Mouse (Mus musculus): ENCODE results near the gene Aldh3b3.

DNA sequence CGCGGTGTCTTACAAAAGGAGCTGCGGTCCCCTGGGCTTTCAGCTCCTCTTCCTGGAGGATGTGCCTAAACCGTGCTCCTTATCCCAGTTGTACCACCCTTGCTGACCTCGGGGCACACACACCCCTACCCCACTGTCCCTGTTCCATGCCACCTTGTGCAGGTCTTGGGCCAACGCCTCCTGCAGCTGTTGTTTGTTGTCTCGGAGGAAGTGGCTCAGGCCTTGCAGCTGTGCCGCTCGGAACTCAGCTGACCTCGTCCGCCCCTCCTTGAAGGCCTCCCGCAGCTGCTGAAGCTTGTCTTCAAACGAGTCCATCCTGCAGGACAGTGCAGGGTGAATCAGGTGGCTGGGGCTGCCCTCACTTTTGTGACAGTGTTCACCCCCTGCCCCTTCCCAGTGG lies 34.9 kb upstream of the Aldh3b3 start:
- TF ChIP-seq CTCF (IDR thresholded peaks at IDR 0.05; ENCODE audit: low read depth) (no peak), EP300 (IDR thresholded peaks at IDR 0.05; ENCODE audit: low read depth) (no peak)

Data from heart, postnatal 0 days (tissue).